Mouse (Mus musculus) heart, adult 8-10 months (tissue): ENCODE data around the gene Slc7a8. TPM values are rescaled to one million over a fixed set of nuclear protein-coding genes. Genes with fewer than 3 reads are reported as not detected.
A peak's percentile ranks its signal among the peaks of the same experiment; 100 is the strongest.

ENCODE experiments used
- DNase-seq: peaks from one replicate; pipeline ENCODE4 v3.0.0; 2022; ENCODE audit warnings: low spot score
- total RNA-seq, 4 experiments: library from RNA; stranded (reverse); gene quantifications; 2 replicates each; pipeline ENCODE4 v1.2.4; 2022

Gene Slc7a8
- total RNA-seq, 4 experiments from 2014 or later: 1.5 to 2.3 (median 2.0) TPM

DNA sequence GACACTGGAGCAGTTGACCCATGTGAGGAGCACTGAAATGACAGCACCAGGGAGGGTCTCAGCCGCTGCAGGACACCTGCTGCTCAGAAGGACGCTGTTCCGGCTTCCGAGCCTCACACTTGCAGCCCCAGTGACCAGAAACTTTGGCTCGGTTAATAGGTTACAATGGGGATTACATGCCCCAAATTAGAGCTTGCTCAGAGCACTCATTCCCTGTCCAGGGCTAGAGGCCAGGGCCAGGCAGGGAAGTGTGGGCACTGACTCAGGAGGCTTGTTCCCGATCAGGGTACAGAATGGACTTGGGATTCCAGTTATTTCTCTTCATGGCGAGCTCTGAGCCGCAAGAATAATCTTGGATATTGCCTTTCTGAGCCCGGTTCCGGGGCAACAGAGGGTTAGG is 44.1 kb downstream of the Slc7a8 start:
- no peak for DNase-seq

DNA sequence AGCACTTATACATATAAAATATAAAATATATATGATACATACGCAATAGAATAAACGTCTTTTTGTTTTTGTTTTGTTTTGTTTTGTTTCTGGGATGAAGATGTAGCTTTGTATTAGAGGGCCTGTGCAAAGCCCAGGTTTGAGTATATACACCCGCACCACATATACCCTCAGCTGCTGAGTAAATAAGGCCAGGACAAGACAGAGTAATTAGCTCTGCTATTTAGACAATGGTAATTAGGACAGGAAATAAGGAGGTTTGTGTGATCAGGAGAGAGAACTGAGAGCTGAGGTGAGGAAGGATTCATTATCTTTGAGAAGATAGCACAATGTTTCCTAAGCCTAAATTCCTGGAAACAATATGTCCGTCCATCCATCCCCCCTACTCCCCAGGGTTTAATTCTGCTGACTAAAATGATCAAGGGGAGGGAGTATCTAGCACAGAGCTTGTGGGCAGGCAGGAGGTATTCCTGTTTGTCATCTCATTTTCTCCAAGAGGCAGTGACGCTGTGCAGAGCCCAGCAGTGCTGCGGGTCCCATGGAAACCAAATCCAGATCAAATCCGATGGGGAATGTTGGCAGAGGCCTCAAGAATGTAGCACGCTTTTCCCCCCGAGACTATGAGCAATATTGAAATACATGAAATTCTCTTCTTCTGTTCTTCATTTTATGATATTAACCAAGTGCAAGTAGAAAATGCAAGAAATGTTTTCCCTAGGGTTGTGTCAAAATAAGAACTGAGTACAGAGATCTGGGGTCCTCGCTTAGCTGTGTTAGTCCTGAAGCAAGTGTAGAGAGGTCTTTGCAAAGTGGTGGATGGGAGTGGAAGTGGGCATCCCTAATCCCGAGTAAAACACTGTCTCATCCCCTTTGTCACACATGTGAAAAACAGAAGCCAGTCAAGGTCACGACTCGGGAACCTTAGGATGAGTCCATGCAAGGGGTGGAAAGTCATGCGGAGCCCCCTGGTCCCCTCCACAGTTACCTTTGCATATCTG is 44.9 kb downstream of the Slc7a8 start:
- no peak for DNase-seq

DNA sequence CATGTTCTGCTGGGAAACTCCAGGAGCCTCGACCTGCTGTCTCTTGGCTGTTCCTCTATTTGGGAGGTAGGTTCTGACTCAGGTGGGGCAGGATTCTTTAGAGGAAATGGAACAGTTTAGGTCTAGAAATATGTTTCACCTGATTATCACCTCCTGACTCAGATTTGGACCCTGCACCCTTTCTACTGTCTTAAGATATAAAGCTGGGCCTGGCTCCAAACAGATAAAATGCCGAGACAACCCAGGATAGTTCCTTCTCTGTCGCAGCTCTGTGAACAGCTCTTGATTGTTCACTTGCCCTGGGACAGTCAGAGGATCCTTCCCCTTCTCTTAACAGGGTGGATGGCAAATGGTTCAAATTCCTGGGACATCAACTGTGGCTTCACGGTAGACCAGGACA is 46.5 kb downstream of the Slc7a8 start:
- DNase-seq: no peak

DNA sequence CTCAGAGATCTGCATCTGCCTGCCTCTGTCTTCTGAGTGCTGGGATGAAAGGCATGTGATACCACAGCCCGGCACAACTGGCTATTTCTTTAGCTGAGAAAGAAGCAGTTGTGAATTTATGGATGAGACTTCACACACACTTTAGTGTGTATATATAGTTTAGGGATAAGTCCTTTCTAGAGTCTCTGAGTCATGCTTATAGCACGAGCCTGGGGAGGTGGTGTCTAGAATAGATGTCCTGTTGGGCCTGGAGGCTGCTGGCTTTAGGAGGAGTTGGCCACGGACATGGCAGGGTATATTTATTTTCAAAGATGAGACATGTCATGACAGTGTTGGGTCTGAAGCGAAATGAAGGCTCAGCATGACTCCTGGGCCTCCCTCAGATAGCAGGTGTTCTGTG is 47.7 kb downstream of the Slc7a8 start:
- no peak for DNase-seq

DNA sequence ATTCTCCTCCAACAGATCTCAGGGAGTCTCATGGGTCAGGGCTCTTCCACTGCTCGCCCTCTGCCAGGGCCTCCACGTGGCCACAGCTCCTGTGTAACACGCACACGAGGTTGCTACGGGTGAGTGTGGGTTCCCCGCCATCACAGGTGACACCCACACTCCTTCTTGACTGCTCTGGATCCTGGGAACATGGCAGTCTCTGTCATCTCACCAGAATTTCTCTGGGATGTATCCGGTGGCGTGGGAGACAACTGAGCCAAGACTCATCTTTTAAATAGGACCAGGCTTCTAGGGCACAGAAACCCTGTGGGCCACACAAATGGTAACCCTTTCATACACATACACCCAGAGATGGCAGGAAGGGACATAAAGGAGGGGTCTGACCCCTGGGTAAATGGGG is 49.5 kb downstream of the Slc7a8 start:
- no peak for DNase-seq

DNA sequence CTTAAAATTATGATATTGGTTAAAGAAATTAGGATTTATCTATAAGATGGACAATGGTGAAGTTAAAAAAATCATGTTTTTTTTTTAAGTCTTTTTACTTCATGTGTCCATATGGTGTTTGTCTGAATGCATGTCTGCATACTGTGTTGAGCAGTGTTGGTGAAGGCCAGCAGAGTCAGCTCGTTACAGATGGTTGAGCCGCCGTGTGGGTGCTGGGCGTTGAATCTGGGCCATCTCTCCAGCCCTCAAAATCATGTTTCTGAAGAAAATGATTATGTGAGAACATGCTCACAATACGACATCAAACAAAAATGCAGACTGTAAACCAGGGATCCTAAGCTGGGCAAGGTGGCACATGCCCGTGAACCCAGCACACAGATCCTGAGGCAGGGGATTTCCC is 51.4 kb downstream of the Slc7a8 start:
- DNase-seq: no peak

DNA sequence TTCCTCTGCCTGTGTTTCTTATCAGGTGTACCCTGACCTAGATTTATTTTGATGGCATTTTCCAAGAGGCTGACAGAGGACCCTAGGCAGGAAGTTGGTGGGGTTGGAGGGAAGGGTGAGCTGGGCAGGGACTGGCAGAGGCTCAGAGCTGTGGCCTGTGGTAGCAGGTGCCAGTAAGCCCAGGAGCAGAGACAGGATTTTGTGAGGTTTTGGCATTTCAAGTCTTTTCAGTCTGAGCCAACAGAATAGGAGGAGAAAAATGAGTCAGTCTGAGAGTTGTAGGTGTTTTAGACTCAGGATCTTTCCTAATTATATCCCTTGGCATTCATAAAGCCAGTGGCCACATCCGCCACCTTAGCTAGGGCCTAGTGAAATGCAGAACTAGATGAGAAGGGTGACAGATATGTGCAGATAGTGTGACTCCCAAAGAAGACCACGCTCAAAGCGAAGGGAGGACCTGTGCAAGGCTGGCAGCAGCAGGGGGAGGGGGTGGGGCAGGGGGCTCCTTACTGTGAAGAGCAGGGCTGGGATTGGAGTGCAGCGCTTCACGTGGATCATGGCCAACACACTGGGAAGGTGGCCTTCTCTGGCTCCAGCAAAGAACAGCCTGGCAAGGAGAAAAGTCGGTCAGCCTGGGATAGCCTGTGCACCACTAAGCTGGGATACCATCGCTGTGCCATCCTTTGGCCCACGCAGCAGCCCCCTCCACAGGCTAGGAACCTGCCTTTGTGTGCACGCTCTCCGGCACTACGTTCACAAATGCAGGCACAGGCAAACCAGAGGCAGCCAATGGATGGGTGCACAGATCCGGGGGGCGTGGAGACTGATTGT is 52.7 kb downstream of the Slc7a8 start:
- DNase-seq: no peak

- no peak for DNase-seq
Observed at GRCm38 (mm10) chr14:54727565-54727964, 54.2 kb downstream of the Slc7a8 start.

DNA sequence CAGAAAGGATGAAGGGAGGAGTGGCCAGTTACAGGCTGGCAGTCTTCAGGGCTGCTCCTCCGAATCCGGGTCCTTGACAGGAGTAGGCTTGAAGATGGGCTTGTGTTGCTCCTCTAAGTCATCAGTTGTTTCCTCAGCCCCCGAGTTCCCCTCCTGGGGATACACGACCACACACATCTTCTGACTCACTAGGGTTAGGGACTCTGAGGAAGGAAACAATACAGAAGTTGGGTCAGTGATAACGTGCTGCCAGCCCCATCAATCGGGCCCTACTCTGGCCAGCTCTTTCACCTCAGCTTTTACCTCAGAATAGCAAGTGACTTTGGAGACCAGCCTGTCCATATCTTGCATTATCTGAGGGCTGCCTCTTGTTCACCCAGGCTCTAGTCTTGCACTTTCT is 57.7 kb downstream of the Slc7a8 start:
- DNase-seq: no peak

GRCm38 (mm10) chr14:54721711-54722110 is 60.0 kb downstream of the Slc7a8 start:
- DNase-seq: no peak

- DNase-seq: no peak
Observed at GRCm38 (mm10) chr14:54720654-54721350, 60.9 kb downstream of the Slc7a8 start.

GRCm38 (mm10) chr14:54720041-54720440 is 61.7 kb downstream of the Slc7a8 start:
- DNase-seq: no peak

GRCm38 (mm10) chr14:54715402-54715801 is 66.3 kb downstream of the Slc7a8 start:
- DNase-seq: no peak

DNA sequence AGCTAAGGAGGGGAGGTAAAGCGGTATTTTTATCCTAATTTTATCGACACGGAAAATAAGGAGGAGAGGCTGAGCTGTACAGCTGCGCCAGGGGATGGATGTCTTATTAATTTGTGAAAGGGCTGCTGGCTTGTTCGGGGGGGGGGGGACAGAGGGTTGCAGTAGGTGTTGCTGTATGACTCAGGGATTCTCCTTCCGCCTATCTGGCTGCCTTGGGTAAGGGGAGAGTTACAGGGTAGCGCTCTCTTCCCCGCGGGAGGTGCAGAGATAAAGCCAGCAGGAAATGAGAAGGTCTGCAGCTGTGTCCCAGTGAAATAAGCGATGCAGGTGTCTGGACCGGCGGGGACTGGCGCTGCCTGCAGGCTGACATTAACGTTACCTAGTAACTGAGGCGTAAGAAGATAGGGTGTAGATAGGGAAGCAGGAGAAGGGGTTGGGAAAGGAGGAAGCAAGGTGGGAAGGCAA is 67.1 kb downstream of the Slc7a8 start:
- DNase-seq: no peak

GRCm38 (mm10) chr14:54714121-54714520 is 67.6 kb downstream of the Slc7a8 start:
- DNase-seq: peak; percentile 81

DNA sequence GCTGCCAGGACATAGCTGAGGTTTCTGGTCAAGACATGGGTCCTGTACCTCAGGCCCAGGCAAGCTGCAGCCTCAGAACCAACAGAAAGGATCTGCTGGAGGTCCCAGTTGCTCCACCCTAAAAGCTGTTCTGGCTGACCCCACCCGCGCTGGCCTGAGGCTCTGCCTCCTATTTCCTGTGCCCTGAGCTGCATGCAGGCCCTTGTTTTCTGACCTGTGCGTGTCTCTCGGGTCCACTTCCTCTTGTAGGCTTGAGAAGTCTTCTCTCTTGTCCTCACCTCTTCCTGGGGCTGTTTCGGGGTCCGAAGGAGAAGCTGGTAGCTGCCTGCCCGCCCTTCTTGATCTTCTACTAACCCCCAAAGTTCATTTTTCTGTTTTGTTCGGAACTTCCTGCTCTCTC is 68.9 kb downstream of the Slc7a8 start:
- no peak for DNase-seq

DNA sequence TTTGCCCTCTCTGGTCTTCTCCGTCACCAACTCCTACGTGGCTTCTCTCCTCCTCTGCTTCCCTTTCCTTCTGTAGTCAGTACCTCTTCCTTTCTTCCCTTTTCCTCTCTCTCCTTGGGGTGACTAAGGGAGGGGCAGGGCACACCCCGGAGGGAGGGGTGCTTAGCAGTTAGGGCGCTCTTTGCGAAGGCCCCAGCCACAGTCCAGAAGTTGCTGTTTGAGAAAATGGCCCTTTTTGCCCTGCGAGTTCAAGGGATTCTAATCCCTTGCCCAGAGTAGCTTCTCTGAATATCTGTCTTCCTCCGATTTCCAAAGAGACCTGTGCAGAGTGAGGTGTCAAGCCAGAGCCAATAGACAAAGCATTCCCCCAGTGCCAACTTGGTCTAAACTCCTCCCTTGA is 69.7 kb downstream of the Slc7a8 start, which contains the start of gene Cebpe:
Gene Cebpe (minus strand): TSS at position 101 of the 400 bp plus-strand sequence.
- no peak for DNase-seq

GRCm38 (mm10) chr14:54709054-54709453 is 72.7 kb downstream of the Slc7a8 start:
- DNase-seq: no peak

- DNase-seq: no peak
Observed at GRCm38 (mm10) chr14:54706589-54707320, 75.0 kb downstream of the Slc7a8 start.

DNA sequence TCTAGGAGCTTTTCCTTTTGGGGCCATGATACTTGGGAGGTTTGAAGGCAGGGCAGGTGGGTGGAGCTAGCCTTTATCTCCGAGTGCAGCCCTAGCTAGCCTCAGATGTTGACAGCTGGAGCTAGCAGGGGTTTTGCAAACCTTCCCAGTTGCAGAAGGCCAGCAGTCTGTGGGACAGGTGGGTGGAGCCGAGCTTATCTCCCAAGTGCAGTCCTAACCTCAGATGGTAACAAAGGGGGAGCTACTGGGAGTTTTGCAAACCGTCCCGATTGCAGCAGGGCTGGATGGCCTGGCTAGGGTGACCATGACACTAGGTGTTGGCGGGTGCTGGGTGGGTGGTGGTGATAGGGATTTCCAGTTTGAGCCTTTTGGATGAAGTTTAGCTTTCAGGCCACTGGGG is 75.9 kb downstream of the Slc7a8 start:
- DNase-seq: no peak

DNA sequence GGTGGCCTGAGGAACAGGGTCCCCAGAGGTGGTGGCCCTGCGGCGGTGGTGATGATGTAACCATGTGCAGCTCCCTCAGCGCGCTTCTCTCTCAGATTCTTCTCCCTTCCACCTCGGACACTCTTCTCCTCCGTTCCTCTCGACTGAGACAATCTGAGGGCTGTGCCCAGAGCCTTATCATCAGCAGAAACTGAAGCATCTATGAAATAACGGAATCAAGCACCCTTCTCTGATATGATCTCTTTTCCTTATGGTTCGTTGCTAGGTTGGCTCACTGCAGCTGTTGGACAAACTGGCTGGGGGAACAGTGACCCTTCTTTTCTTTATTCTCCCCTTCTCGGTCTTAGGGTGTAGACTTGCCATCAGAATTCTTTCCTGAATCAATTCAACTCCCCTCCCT is 78.5 kb downstream of the Slc7a8 start:
- no peak for DNase-seq
